Mouse (Mus musculus): ENCODE results near the gene Ppfia2.

- no peak for TF ChIP-seq POLR2A (IDR thresholded peaks at IDR 0.05; ENCODE audit: control insufficient read depth, low read depth, low read length)
- TF ChIP-seq CTCF (IDR thresholded peaks at IDR 0.05; ENCODE audit: control insufficient read depth, insufficient read depth, insufficient replicate concordance, low read depth, low read length) = no peak
Measured at GRCm38 (mm10) chr10:106924334-106924733, 454.2 kb downstream of the Ppfia2 start.

Data from testis, adult 2 months (tissue).